Mouse (Mus musculus): ENCODE data around the gene Rsph1. TPM values are rescaled to one million over a fixed set of nuclear protein-coding genes. Genes with fewer than 3 reads are reported as not detected.
A peak's percentile ranks its signal among the peaks of the same experiment; 100 is the strongest.

Gene Rsph1
- total RNA-seq (2014; rRNA removed), result not detected in 2 replicates
- polyA plus RNA-seq (2012; rRNA removed), result not detected in 2 replicates

DNA sequence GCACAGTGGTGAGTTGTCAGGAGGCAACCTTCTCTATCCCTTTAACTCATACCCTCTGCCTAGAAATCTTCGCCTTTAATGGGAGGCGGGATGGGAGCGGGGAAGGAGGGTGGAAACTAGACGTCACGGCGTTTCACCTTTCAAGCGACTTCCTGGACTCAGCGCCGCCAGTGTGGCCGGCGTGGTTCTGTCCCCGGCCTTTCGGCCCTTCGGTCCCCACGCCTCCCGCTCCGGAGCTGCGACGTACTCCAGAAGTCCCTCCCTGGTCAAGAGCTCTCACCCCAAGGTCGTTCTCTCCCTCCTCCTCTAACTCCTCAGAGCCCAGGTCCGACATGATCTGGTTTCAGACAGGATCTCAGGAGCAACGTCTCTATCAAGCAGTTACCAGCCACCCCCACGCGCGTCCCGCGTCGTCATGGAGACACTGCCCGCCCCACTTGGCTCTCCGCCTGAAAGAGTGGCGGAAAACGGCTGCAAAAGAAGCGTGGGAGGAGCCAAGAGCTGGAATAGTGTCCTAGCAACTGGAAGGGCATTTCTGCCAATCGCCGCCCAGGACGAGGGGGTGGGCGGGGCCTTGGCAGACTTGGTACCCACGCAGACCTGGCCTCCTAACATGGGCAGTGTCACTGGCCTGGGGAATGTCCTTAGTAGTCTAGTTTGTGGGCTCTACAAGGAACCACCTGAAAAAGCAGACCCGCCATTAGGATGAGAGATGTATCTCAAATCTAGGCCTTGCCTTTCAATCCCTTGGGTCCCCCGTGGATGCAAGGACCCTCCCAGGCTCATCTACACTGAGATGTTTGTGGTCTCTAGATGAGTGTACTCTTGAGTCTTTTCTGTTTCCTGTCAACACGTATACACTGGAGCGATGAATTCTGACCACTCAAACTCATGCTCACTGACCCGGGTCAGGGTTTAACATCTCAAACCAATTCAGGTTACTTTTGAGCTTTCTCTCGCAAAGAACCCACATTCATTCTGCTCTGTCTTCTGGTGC, at the start of gene Rsph1:
Gene Rsph1, minus strand, starts transcription at position 462 of the 997 bp plus-strand sequence.
- peak within 1 kb of the TSS; percentile 50 for H3K9ac ChIP-seq (ENCODE audit: low read depth, low read length)
- H3K4me3 ChIP-seq (ENCODE audit: insufficient read depth, low read depth, low read length), result peak within 1 kb of the TSS; percentile 60
- H3K36me3 ChIP-seq (ENCODE audit: control insufficient read depth, insufficient read depth, low read length), result no peaks in the 10 kb centered on the region
- H3K27ac ChIP-seq (replicated peaks; ENCODE audit: insufficient read depth, low read depth, low read length), result no peak within 1 kb of the TSS
- peak; percentile 72 for DNase-seq (ENCODE audit: extremely low read depth, low read depth, low spot score)
- WGBS, result 11% methylated on average over 44 of the region's 44 CpGs
- no peaks in the 10 kb centered on the region for H3K79me2 ChIP-seq (ENCODE audit: control insufficient read depth, insufficient read depth, low read length)
- TF ChIP-seq POLR2A (IDR thresholded peaks at IDR 0.05; ENCODE audit: extremely low read depth, insufficient read depth, low read length), result no peak
- TF ChIP-seq CTCF (IDR thresholded peaks at IDR 0.05; ENCODE audit: low read depth, low read length), result no peak
- H3K4me1 ChIP-seq (ENCODE audit: control insufficient read depth, insufficient read depth, low read length), result no peaks in the 10 kb centered on the region
- H3K27me3 ChIP-seq (ENCODE audit: control insufficient read depth, insufficient read depth, low read length), result no peaks in the 10 kb centered on the region

- Histone ChIP-seq H3K27me3 (ENCODE audit: control insufficient read depth, insufficient read depth, low read length) (no peaks in the 10 kb centered on the region), H3K36me3 (ENCODE audit: control insufficient read depth, insufficient read depth, low read length) (no peaks in the 10 kb centered on the region), H3K9ac (ENCODE audit: low read depth, low read length) (no peak overlapping the region), H3K4me1 (ENCODE audit: control insufficient read depth, insufficient read depth, low read length) (peaks cover 12% of the 10 kb centered on the region), H3K27ac (replicated peaks; ENCODE audit: insufficient read depth, low read depth, low read length) (no peak overlapping the region), H3K79me2 (ENCODE audit: control insufficient read depth, insufficient read depth, low read length) (no peaks in the 10 kb centered on the region), H3K4me3 (ENCODE audit: insufficient read depth, low read depth, low read length) (no peak overlapping the region)
- no peak for DNase-seq (ENCODE audit: extremely low read depth, low read depth, low spot score)
- TF ChIP-seq POLR2A (IDR thresholded peaks at IDR 0.05; ENCODE audit: extremely low read depth, insufficient read depth, low read length) (no peak), CTCF (IDR thresholded peaks at IDR 0.05; ENCODE audit: low read depth, low read length) (no peak)
- 86% methylated on average over 9 of the region's 9 CpGs for WGBS
Measured at GRCm38 (mm10) chr17:31326220-31326852, 49.2 kb upstream of the Rsph1 start.

DNA sequence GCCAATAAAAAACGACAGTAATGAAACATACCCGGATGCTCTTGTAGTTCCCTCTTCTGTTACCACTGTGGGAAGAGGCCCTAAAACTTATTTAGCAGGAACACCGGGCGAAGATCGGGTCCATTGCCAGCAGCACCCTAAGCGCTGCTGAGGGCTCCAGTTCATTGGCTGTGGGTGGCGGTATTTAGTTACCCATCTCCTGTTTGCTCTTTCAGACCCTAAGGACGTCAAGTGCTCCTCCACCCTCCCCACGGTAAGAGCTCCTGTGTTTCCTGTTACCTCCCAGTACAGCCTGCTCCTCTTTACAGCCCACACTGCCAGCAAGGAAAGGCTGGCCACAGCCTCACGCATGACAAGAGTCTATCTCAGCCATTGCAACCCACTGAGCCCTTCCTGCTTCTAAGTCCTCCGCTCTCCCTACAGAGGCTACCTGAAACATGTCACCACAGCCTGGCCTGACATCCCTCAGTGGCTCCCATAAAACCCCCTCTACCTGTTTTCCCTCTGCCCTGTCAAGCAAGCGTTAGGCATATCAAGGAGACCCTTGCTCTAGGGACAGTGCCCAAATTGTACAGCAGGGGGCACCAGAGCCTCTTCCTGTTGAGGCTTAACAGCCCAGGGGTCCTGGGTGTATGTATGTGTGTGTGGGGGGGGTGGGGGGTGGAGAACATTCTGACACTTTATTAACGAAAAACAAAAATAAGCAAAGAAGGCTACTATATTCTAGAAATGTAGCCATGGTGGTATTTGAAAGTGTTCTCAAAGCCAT, 48.5 kb upstream of the Rsph1 start:
- Histone ChIP-seq H3K4me1 (ENCODE audit: control insufficient read depth, insufficient read depth, low read length) (peaks cover 12% of the 10 kb centered on the region), H3K27me3 (ENCODE audit: control insufficient read depth, insufficient read depth, low read length) (no peaks in the 10 kb centered on the region), H3K79me2 (ENCODE audit: control insufficient read depth, insufficient read depth, low read length) (no peaks in the 10 kb centered on the region), H3K9ac (ENCODE audit: low read depth, low read length) (no peak overlapping the region), H3K36me3 (ENCODE audit: control insufficient read depth, insufficient read depth, low read length) (no peaks in the 10 kb centered on the region), H3K4me3 (ENCODE audit: insufficient read depth, low read depth, low read length) (no peak overlapping the region), H3K27ac (replicated peaks; ENCODE audit: insufficient read depth, low read depth, low read length) (no peak overlapping the region)
- no peak for DNase-seq (ENCODE audit: extremely low read depth, low read depth, low spot score)
- 77% methylated on average over 13 of the region's 13 CpGs for WGBS
- no peak for TF ChIP-seq POLR2A (IDR thresholded peaks at IDR 0.05; ENCODE audit: extremely low read depth, insufficient read depth, low read length)
- TF ChIP-seq CTCF (IDR thresholded peaks at IDR 0.05; ENCODE audit: low read depth, low read length), result peak; percentile 60; the same call in 1 of the 2 replicates

DNA sequence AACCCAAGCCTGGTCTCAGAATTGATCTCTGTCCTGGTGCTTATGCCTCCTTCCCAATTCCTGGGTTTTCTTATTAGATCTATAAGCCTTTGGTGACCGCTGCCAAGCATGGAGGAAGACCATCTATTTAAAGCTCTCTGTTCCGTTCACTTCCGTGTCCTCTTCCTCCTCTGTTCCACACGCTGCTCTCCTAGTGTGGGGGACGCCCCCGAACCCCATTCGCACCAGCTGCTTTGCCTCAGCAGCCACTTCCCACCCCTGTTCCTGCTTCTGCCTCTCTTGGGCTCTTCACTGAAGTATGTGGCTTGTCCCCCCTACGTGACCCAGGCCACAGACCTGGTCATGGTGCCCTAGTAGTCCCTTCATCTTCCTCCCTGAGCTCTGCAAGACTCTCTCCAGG, 47.0 kb upstream of the Rsph1 start:
- Histone ChIP-seq H3K79me2 (ENCODE audit: control insufficient read depth, insufficient read depth, low read length) (no peaks in the 10 kb centered on the region), H3K9ac (ENCODE audit: low read depth, low read length) (no peak overlapping the region), H3K27ac (replicated peaks; ENCODE audit: insufficient read depth, low read depth, low read length) (no peak overlapping the region), H3K36me3 (ENCODE audit: control insufficient read depth, insufficient read depth, low read length) (no peaks in the 10 kb centered on the region), H3K27me3 (ENCODE audit: control insufficient read depth, insufficient read depth, low read length) (no peaks in the 10 kb centered on the region), H3K4me3 (ENCODE audit: insufficient read depth, low read depth, low read length) (no peak overlapping the region), H3K4me1 (ENCODE audit: control insufficient read depth, insufficient read depth, low read length) (peaks cover 17% of the 10 kb centered on the region)
- no peak for DNase-seq (ENCODE audit: extremely low read depth, low read depth, low spot score)
- TF ChIP-seq POLR2A (IDR thresholded peaks at IDR 0.05; ENCODE audit: extremely low read depth, insufficient read depth, low read length) (no peak), CTCF (IDR thresholded peaks at IDR 0.05; ENCODE audit: low read depth, low read length) (no peak)
- WGBS, result 92% methylated on average over 8 of the region's 8 CpGs

DNA sequence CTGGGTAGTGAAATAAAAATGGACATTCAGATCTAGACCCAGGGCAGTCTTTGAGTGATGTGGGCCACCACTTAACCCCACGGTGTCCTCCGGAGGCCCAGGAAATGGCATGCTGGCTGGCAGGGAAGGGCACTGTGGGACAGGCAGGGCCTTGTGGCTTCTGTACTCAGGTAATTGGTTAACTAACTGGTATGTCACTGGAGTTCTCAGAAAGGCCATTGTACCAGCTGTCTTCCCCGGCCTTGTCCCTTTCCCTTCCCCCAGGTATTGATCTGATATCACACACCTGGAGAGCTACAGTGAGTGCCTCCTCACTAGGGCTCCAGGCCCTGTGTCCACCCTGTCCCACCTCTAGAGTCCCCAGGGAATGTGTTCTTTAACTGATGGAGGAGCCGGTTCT, 46.2 kb upstream of the Rsph1 start:
- H3K27ac ChIP-seq (replicated peaks; ENCODE audit: insufficient read depth, low read depth, low read length), result peak overlapping the region; percentile 70
- no peaks in the 10 kb centered on the region for H3K27me3 ChIP-seq (ENCODE audit: control insufficient read depth, insufficient read depth, low read length)
- WGBS, result 25% methylated on average over 4 of the region's 4 CpGs
- H3K4me3 ChIP-seq (ENCODE audit: insufficient read depth, low read depth, low read length), result no peak overlapping the region
- H3K4me1 ChIP-seq (ENCODE audit: control insufficient read depth, insufficient read depth, low read length), result peaks cover 17% of the 10 kb centered on the region
- DNase-seq (ENCODE audit: extremely low read depth, low read depth, low spot score), result peak; percentile 91
- H3K79me2 ChIP-seq (ENCODE audit: control insufficient read depth, insufficient read depth, low read length), result no peaks in the 10 kb centered on the region
- H3K36me3 ChIP-seq (ENCODE audit: control insufficient read depth, insufficient read depth, low read length), result no peaks in the 10 kb centered on the region
- peak overlapping the region; percentile 24; the same call in 1 of the 2 replicates for H3K9ac ChIP-seq (ENCODE audit: low read depth, low read length)
- TF ChIP-seq CTCF (IDR thresholded peaks at IDR 0.05; ENCODE audit: low read depth, low read length) (no peak), POLR2A (IDR thresholded peaks at IDR 0.05; ENCODE audit: extremely low read depth, insufficient read depth, low read length) (no peak)

All from liver, adult 2 months (tissue).